Mouse (Mus musculus): Measurements from ENCODE around the gene Proser2. TPM values are rescaled to one million over a fixed set of nuclear protein-coding genes. Genes with fewer than 3 reads are reported as not detected.

Proser2 gene
- polyA plus RNA-seq (2015; fragmentation: Nextera tagmentation; extraction: Ambion mirVana): 24.0 and 25.9 TPM in 2 replicates

DNA sequence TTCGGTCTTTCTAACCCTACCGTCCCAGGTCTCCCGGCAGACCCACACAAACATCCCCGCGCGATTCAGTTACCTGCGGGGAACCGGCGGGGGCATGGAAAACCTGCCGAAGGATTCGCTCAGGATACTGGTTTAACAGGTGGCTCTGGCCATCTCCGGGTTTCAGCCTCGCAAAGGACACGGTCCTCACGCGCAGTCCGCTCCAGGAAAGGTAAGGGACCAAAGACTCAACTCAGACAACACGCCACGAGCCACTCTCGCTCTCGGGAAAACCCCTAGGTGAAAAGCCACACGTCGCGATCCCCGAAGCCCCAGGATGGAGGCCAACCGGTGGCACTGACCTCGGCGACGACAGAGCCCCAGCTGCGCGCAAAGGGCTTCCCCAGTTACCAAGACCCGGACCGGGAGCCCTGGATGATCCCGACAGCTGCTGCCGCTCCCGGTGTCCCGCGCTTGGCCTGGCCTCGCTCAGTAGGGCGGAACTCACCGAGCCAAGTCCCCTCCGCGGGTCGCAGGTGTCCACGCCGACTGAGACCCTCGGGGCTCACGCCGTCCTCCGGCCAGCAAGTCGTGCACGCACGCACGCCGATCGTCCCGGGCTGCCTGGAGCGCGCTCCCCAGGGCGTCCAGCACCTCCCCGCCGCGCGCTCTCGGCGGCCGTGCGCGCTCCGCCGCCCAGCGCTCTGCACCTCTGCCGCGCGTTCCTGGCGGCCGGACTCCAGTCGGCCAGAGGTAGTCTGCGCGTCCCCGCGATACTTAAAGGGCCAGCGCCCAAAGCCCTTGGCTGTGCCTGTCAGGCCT, at the start of gene Proser2:
TSS of gene Proser2 (minus strand) at position 657 of the 801 bp plus-strand sequence.
- Histone ChIP-seq H3K4me3 (ENCODE audit: low read length) (peak within 1 kb of the TSS; percentile 64), H3K9me3 (ENCODE audit: control insufficient read depth, low read length) (no peaks in the 10 kb centered on the region), H3K9ac (ENCODE audit: low read depth, low read length) (peak within 1 kb of the TSS; percentile 80), H3K4me1 (ENCODE audit: control insufficient read depth, insufficient read depth, low read length) (peaks cover 6% of the 10 kb centered on the region; the same call in 1 of the 2 replicates), H3K36me3 (ENCODE audit: control insufficient read depth, insufficient read depth, low read length) (no peaks in the 10 kb centered on the region), H3K27ac (ENCODE audit: low read length) (peak within 1 kb of the TSS; percentile 43), H3K27me3 (replicated peaks; ENCODE audit: control insufficient read depth, insufficient read depth, low read length) (no peaks in the 10 kb centered on the region), H3K4me2 (ENCODE audit: low read depth, low read length) (peak within 1 kb of the TSS; percentile 72)
- WGBS: under 1% methylated on average over 83 of the region's 83 CpGs
- peak; percentile 98 for ATAC-seq

DNA sequence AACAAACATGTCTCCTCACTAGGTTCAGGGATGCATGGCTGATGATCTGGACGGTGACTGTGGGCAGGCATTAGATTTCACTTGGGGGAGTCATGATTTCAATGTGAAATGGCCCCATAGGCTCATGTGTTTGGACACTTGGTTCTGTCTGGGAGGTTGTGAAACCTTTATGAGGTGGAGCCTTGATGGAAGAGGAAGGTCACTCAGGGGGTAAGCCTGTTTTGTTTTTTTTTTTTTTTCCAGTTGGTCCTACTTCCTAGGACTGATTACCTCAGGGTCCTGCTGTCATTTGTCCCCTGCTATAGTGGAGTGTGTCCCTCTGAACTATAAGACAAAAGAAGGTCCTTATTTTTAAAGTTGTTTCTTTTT, 49.7 kb upstream of the Proser2 start:
- Histone ChIP-seq H3K9me3 (ENCODE audit: control insufficient read depth, low read length) (0 out of 2 replicates have a peak, but pooled peaks cover 3% of the 10 kb centered on the region), H3K36me3 (ENCODE audit: control insufficient read depth, insufficient read depth, low read length) (no peaks in the 10 kb centered on the region), H3K9ac (ENCODE audit: low read depth, low read length) (no peak overlapping the region), H3K4me1 (ENCODE audit: control insufficient read depth, insufficient read depth, low read length) (no peaks in the 10 kb centered on the region), H3K27me3 (replicated peaks; ENCODE audit: control insufficient read depth, insufficient read depth, low read length) (no peaks in the 10 kb centered on the region), H3K27ac (ENCODE audit: low read length) (no peak overlapping the region), H3K4me2 (ENCODE audit: low read depth, low read length) (no peak overlapping the region), H3K4me3 (ENCODE audit: low read length) (no peak overlapping the region)
- no peak for ATAC-seq
- WGBS: 89% methylated on average over 1 of the region's 1 CpGs

DNA sequence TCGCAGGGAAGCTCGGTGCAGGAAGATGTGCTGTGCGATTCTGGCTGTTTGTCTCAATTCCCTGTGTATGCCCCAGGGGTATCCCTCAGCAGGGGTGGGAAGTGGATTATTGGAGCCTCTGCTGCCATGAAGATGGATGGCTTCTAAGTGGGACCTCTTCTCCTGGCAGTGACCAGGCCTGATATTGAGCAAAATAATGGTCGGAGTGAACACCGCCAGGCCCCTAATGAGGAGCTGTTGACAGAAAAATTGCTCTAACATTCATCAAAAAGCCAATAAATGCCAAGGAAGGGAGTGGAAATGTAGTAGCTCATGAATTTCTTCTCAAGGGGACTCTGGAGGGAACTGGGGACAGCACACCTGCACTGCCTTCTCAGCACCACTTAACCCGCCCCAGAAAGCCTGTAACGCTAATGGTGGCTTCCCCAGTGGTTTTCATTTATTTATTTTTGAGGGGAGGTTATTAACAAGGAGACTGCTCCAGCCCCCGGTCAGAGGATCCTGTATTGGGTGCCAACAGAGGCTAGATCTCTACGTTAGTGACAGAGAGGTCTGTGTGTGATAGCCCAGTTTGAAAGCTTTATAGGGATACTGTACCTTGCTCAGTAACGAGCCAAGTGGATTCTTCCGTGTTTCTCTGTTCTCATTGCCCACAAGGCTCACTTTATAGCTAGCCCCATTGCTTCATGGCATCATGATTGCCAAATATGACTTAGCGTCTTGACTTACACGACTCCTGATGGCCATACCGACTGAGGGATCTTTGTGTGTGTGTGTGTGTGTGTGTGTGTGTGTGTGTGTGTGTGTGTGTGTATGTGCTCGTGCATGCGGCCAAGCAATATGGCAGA, 49.1 kb upstream of the Proser2 start:
- Histone ChIP-seq H3K4me2 (ENCODE audit: low read depth, low read length) (no peak overlapping the region), H3K27me3 (replicated peaks; ENCODE audit: control insufficient read depth, insufficient read depth, low read length) (no peaks in the 10 kb centered on the region), H3K9ac (ENCODE audit: low read depth, low read length) (no peak overlapping the region), H3K27ac (ENCODE audit: low read length) (no peak overlapping the region), H3K9me3 (ENCODE audit: control insufficient read depth, low read length) (no peaks in the 10 kb centered on the region), H3K4me1 (ENCODE audit: control insufficient read depth, insufficient read depth, low read length) (no peaks in the 10 kb centered on the region), H3K36me3 (ENCODE audit: control insufficient read depth, insufficient read depth, low read length) (no peaks in the 10 kb centered on the region), H3K4me3 (ENCODE audit: low read length) (no peak overlapping the region)
- WGBS: 79% methylated on average over 16 of the region's 16 CpGs
- ATAC-seq: no peak

DNA sequence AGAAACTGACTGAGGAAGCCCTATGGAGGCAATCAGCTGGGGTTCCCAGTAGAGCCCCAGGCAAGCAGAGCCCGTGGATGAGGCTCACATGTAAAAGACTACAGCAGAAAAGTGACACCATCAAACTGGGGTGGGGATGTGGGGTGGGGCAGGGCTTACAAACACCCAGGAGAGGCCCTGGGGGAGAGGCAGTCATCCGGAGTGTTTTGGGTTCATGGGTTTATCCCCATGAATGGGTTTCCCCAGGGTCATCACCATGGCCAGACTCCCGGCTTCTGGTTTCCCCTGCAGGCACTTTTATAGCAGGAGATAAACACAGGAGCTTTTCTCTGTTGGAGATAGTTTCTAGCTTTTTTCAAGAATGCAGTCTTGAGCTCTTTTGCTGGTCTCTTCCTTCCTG, 43.0 kb upstream of the Proser2 start:
- Histone ChIP-seq H3K27ac (ENCODE audit: low read length) (no peak overlapping the region), H3K9me3 (ENCODE audit: control insufficient read depth, low read length) (no peaks in the 10 kb centered on the region), H3K4me2 (ENCODE audit: low read depth, low read length) (no peak overlapping the region), H3K9ac (ENCODE audit: low read depth, low read length) (no peak overlapping the region), H3K4me1 (ENCODE audit: control insufficient read depth, insufficient read depth, low read length) (no peaks in the 10 kb centered on the region), H3K36me3 (ENCODE audit: control insufficient read depth, insufficient read depth, low read length) (no peaks in the 10 kb centered on the region), H3K27me3 (replicated peaks; ENCODE audit: control insufficient read depth, insufficient read depth, low read length) (no peaks in the 10 kb centered on the region), H3K4me3 (ENCODE audit: low read length) (no peak overlapping the region)
- 39% methylated on average over 3 of the region's 3 CpGs for WGBS
- no peak for ATAC-seq

DNA sequence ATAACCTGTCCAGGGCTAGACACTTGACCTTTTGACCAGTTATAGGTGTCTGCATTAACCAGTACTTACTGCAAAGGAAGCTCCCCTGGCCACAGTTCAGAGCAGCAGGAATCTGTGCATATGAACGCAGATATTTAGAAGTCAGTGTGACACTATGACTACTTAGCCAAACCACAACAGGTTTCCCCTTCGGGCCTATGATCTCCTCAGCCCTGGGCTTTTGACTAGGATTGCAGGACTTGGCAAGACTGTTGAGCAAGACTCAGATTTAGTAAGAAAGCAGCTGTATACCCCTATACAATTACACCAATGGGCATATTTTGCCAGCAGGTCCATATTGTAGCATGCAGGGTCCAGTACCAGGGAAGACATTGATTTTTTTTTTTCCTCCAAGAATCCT, 38.5 kb upstream of the Proser2 start:
- Histone ChIP-seq H3K27ac (ENCODE audit: low read length) (no peak overlapping the region), H3K9me3 (ENCODE audit: control insufficient read depth, low read length) (no peaks in the 10 kb centered on the region), H3K27me3 (replicated peaks; ENCODE audit: control insufficient read depth, insufficient read depth, low read length) (no peaks in the 10 kb centered on the region), H3K9ac (ENCODE audit: low read depth, low read length) (no peak overlapping the region), H3K4me1 (ENCODE audit: control insufficient read depth, insufficient read depth, low read length) (peaks cover 3% of the 10 kb centered on the region; the same call in 1 of the 2 replicates), H3K36me3 (ENCODE audit: control insufficient read depth, insufficient read depth, low read length) (no peaks in the 10 kb centered on the region), H3K4me2 (ENCODE audit: low read depth, low read length) (no peak overlapping the region), H3K4me3 (ENCODE audit: low read length) (no peak overlapping the region)
- WGBS: 93% methylated on average over 2 of the region's 2 CpGs
- ATAC-seq: no peak

DNA sequence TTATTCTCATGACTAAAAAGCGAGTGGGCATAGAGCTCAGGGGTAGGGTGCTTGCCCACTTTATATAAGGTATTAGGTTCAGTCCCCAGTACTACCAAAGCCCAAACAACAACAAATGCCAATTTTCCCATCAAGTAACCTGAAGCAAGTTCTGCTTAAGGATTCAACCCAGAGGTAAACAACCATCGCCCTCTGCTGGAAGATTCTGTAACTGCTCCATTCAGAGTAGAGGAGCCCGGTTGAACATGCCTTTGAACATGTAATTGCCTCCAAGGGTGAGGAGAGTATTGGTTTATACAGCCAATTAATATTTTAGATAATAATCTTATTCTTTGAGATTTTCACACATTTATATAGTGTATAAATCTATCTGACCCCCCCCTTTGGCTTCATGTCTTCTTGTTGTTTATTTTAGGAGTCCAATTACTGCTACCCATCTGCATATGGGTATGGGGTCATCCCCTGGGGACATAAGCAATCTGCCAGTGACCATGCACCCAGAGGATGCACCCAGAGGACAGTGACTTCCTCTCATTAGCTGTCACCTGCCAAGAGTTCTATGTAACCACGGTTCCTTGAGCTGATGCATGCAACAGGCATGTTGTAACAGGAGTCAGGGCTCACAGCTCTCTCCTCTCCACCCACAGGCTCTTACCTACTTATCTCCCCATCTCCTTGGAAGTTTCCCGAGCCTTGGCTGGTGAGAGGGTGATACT, 38.0 kb upstream of the Proser2 start:
- Histone ChIP-seq H3K9ac (ENCODE audit: low read depth, low read length) (no peak overlapping the region), H3K36me3 (ENCODE audit: control insufficient read depth, insufficient read depth, low read length) (no peaks in the 10 kb centered on the region), H3K9me3 (ENCODE audit: control insufficient read depth, low read length) (no peaks in the 10 kb centered on the region), H3K4me2 (ENCODE audit: low read depth, low read length) (no peak overlapping the region), H3K4me3 (ENCODE audit: low read length) (no peak overlapping the region), H3K27me3 (replicated peaks; ENCODE audit: control insufficient read depth, insufficient read depth, low read length) (no peaks in the 10 kb centered on the region), H3K27ac (ENCODE audit: low read length) (no peak overlapping the region), H3K4me1 (ENCODE audit: control insufficient read depth, insufficient read depth, low read length) (peaks cover 3% of the 10 kb centered on the region; the same call in 1 of the 2 replicates)
- 26% methylated on average over 5 of the region's 5 CpGs for WGBS
- peak; percentile 29 for ATAC-seq

DNA sequence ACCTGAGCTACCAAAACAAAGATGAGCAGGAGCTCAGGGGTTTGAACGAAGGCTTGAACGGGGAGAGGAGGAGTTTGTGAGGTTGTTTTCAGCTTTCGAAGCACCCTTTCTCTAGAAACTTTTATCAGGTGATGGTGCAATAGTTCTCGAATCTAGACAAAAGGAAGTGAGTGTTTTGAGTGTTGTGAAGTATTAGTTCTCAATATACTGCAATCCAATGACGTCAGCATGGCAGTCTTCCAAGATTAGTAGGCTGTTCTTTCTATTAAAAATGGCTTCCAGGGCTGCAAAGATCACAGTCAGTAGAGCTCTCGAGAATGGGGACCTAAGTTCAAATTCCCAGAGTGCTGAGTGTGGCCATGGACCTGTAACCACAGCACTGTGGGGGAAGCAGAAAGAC, 35.8 kb upstream of the Proser2 start:
- H3K27ac ChIP-seq (ENCODE audit: low read length): no peak overlapping the region
- H3K4me1 ChIP-seq (ENCODE audit: control insufficient read depth, insufficient read depth, low read length): peaks cover 3% of the 10 kb centered on the region; the same call in 1 of the 2 replicates
- H3K36me3 ChIP-seq (ENCODE audit: control insufficient read depth, insufficient read depth, low read length): no peaks in the 10 kb centered on the region
- no peaks in the 10 kb centered on the region for H3K27me3 ChIP-seq (replicated peaks; ENCODE audit: control insufficient read depth, insufficient read depth, low read length)
- no peak overlapping the region for H3K4me3 ChIP-seq (ENCODE audit: low read length)
- 65% methylated on average over 6 of the region's 6 CpGs for WGBS
- H3K9ac ChIP-seq (ENCODE audit: low read depth, low read length): no peak overlapping the region
- H3K9me3 ChIP-seq (ENCODE audit: control insufficient read depth, low read length): no peaks in the 10 kb centered on the region
- H3K4me2 ChIP-seq (ENCODE audit: low read depth, low read length): no peak overlapping the region
- ATAC-seq: no peak

DNA sequence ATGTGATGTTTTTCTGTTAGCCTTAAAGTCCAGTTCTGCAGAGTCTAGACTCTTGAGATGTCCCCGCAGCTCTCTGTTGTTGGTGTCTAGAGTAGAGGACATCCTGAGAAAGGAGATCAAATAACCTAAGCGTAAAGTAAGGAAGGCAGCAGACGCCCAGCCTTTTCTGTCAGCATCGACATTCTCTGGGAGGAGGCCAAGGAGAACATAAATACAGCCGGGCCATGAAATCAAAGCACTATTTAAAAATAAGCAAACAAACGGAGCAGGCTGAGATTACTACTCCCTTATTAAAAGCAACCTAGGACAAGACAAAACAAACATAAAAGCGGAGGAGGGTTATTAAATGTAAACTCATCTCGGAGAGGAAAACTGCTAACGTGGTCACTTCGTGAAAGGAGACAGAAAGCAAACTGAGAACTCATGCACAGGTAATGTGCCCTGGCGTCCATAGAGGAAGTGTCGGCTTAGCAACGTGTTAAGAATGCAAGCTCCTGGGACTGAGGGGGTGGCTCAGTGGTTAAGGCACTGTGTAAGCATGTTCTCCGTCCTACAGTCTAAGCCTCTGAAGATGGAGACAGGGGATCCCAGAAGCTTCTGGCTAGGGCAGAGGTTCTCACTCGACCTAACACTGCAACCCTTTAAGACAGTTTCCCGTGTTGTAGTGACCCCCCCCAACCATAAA, 34.7 kb upstream of the Proser2 start:
- Histone ChIP-seq H3K36me3 (ENCODE audit: control insufficient read depth, insufficient read depth, low read length) (no peaks in the 10 kb centered on the region), H3K9ac (ENCODE audit: low read depth, low read length) (no peak overlapping the region), H3K4me1 (ENCODE audit: control insufficient read depth, insufficient read depth, low read length) (peaks cover 10% of the 10 kb centered on the region), H3K9me3 (ENCODE audit: control insufficient read depth, low read length) (no peaks in the 10 kb centered on the region), H3K27me3 (replicated peaks; ENCODE audit: control insufficient read depth, insufficient read depth, low read length) (no peaks in the 10 kb centered on the region), H3K4me2 (ENCODE audit: low read depth, low read length) (no peak overlapping the region), H3K4me3 (ENCODE audit: low read length) (no peak overlapping the region), H3K27ac (ENCODE audit: low read length) (no peak overlapping the region)
- ATAC-seq: no peak
- WGBS: 40% methylated on average over 16 of the region's 16 CpGs

Data from intestine, embryonic 16.5 days (tissue).